Mouse (Mus musculus): ENCODE results near the gene Ngf. TPM values are rescaled to one million over a fixed set of nuclear protein-coding genes. Genes with fewer than 3 reads are reported as not detected.

Gene Ngf
- polyA plus RNA-seq, 1 experiment from 2014 or later, result 2.0 TPM

DNA sequence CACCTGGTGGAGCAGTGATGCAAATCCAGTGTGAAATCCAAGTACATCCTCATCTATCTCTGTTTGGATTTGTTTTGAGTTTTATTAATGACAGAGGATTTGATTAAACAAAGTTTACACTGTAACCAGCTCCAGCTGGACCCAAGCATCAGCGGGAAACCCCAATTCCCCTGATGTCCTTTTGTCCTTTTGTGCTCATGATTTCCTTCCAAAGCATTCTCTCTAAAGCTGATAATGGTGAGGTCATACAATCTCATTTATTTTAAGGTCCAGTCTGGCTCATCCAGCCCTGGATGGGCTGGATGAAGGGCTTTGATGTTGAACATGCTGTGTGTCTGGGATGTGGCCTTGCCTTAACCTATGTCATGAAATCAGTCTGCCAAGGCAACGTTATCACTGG is 30.3 kb downstream of the Ngf start:
- Histone ChIP-seq H3K27me3 (ENCODE audit: control insufficient read depth, insufficient read depth, low read length) (no peaks in the 10 kb centered on the region), H3K4me3 (ENCODE audit: low read depth, low read length) (no peak overlapping the region), H3K27ac (replicated peaks) (no peak overlapping the region), H3K4me2 (replicated peaks; ENCODE audit: low read depth) (no peak overlapping the region), H3K9ac (ENCODE audit: low read length) (no peak overlapping the region), H3K9me3 (ENCODE audit: control insufficient read depth, low read length) (no peaks in the 10 kb centered on the region), H3K4me1 (replicated peaks; ENCODE audit: control insufficient read depth, insufficient read depth) (no peaks in the 10 kb centered on the region), H3K36me3 (ENCODE audit: control insufficient read depth, insufficient read depth, low read length) (no peaks in the 10 kb centered on the region)
- no peak for DNase-seq (ENCODE audit: low spot score)
- WGBS, result 49% methylated on average over 2 of the region's 2 CpGs
- TF ChIP-seq EP300 (optimal IDR thresholded peaks at IDR 0.05) (no peak), CTCF (IDR thresholded peaks at IDR 0.05; ENCODE audit: low read depth) (no peak)
- ATAC-seq (ENCODE audit: low FRiP score, low TSS enrichment), result no peak

DNA sequence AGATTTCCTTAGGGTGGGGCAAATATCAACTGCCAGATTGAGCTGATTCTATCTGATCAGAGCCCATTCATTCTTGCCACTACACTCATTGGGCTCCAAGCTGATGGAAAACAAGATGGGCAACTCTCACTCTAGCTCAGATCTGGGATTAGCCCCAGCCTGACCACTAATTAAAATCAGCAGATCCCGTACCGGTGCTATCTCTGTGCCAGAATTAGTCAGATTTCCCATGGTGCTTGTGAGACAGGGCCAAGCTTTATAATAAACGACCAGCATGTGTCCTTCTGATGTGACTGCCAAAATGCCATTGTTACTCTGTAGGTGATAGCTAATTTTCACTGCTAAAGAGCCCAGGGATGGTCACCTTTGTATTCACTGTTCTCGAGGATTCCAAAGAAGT is 31.5 kb downstream of the Ngf start:
- DNase-seq (ENCODE audit: low spot score), result no peak
- ATAC-seq (ENCODE audit: low FRiP score, low TSS enrichment), result no peak
- TF ChIP-seq CTCF (IDR thresholded peaks at IDR 0.05; ENCODE audit: low read depth) (no peak), EP300 (optimal IDR thresholded peaks at IDR 0.05) (no peak)

DNA sequence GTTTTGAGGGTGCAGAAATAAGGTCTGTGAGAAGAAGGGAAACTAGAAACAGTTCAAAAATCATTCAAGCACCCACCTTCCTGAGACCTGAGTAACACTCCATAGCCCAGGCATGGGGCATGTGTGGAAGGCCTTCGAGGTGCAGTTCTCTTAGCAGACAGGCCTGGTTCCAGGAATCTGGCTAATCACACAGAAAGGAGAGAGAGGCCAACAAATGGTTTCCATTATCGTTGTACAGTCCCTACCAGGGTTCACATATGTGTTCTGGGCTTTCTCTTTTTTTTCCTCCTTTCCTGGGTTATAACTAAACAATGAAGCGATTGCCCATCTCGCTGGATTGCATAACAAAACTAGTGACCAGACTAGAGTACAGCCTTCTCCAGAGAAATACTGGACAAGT is 35.4 kb downstream of the Ngf start:
- WGBS, result 80% methylated on average over 4 of the region's 4 CpGs
- no peak overlapping the region for H3K4me3 ChIP-seq (ENCODE audit: low read depth, low read length)
- TF ChIP-seq EP300 (optimal IDR thresholded peaks at IDR 0.05) (no peak), CTCF (IDR thresholded peaks at IDR 0.05; ENCODE audit: low read depth) (no peak)
- H3K4me1 ChIP-seq (replicated peaks; ENCODE audit: control insufficient read depth, insufficient read depth), result no peaks in the 10 kb centered on the region
- no peak for DNase-seq (ENCODE audit: low spot score)
- no peak overlapping the region for H3K27ac ChIP-seq (replicated peaks)
- H3K9me3 ChIP-seq (ENCODE audit: control insufficient read depth, low read length), result no peaks in the 10 kb centered on the region
- ATAC-seq (ENCODE audit: low FRiP score, low TSS enrichment), result no peak
- no peak overlapping the region for H3K4me2 ChIP-seq (replicated peaks; ENCODE audit: low read depth)
- no peaks in the 10 kb centered on the region for H3K36me3 ChIP-seq (ENCODE audit: control insufficient read depth, insufficient read depth, low read length)
- H3K9ac ChIP-seq (ENCODE audit: low read length), result no peak overlapping the region
- no peaks in the 10 kb centered on the region for H3K27me3 ChIP-seq (ENCODE audit: control insufficient read depth, insufficient read depth, low read length)

More for the DNA sequence above, 31.5 kb downstream of the Ngf start:
- no peaks in the 10 kb centered on the region for H3K36me3 ChIP-seq (ENCODE audit: control insufficient read depth, insufficient read depth, low read length)
- 78% methylated on average over 4 of the region's 4 CpGs for WGBS
- H3K9ac ChIP-seq (ENCODE audit: low read length), result no peak overlapping the region
- H3K4me2 ChIP-seq (replicated peaks; ENCODE audit: low read depth), result no peak overlapping the region
- no peaks in the 10 kb centered on the region for H3K4me1 ChIP-seq (replicated peaks; ENCODE audit: control insufficient read depth, insufficient read depth)
- H3K9me3 ChIP-seq (ENCODE audit: control insufficient read depth, low read length), result no peaks in the 10 kb centered on the region
- H3K27ac ChIP-seq (replicated peaks), result no peak overlapping the region
- no peak overlapping the region for H3K4me3 ChIP-seq (ENCODE audit: low read depth, low read length)
- no peaks in the 10 kb centered on the region for H3K27me3 ChIP-seq (ENCODE audit: control insufficient read depth, insufficient read depth, low read length)

DNA sequence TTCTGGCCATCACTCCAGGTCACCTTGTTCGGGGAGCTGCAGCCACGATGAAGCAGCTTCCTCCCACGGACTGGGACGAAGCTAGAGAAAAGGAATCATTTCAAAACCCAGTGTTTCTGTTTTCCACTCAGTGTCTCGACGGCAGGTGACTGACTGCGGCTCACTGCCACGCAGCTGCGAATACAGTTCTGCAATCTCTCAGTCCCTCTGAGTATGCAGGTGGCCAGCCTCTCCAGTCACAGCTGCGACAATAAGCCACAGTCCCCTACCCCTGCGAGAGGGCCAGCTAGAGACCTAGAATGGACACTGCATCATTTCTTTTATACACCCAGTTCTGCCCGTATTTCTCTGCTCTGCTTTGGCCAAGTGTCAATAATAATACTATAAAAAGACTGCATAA is 36.3 kb downstream of the Ngf start:
- no peaks in the 10 kb centered on the region for H3K27me3 ChIP-seq (ENCODE audit: control insufficient read depth, insufficient read depth, low read length)
- no peaks in the 10 kb centered on the region for H3K36me3 ChIP-seq (ENCODE audit: control insufficient read depth, insufficient read depth, low read length)
- no peak for ATAC-seq (ENCODE audit: low FRiP score, low TSS enrichment)
- 69% methylated on average over 12 of the region's 12 CpGs for WGBS
- no peak overlapping the region for H3K9ac ChIP-seq (ENCODE audit: low read length)
- TF ChIP-seq CTCF (IDR thresholded peaks at IDR 0.05; ENCODE audit: low read depth) (no peak), EP300 (optimal IDR thresholded peaks at IDR 0.05) (no peak)
- no peak for DNase-seq (ENCODE audit: low spot score)
- no peaks in the 10 kb centered on the region for H3K9me3 ChIP-seq (ENCODE audit: control insufficient read depth, low read length)
- no peaks in the 10 kb centered on the region for H3K4me1 ChIP-seq (replicated peaks; ENCODE audit: control insufficient read depth, insufficient read depth)
- H3K4me3 ChIP-seq (ENCODE audit: low read depth, low read length), result no peak overlapping the region
- H3K27ac ChIP-seq (replicated peaks), result no peak overlapping the region
- no peak overlapping the region for H3K4me2 ChIP-seq (replicated peaks; ENCODE audit: low read depth)

DNA sequence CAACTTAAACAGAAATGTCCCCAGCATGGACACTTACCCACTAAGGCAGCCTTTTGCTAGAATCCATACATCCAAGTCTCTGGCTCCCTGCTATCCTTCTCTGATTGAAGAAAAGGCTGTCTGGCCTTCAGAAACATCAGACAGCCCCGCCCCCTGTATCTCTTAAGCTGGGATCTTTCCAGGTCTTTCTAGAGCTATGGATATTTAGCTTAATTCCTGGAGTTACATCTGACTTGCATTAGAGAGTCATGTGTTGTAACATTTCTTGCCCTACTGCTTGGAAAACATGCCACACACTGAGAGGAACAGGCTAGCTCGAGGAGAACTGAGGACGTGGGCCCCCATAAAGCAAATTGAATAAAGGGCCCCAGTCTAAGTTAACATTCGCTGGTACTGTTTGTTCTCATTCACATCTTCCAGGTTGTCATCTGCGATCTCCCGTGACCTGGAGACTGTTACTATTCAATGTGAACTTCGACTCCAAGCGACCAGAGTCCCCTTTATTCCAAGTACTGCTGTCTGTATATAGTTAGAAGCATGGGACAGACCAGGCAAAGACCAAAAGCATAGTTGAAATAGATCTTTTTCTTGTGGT is 38.0 kb downstream of the Ngf start:
- no peak for ATAC-seq (ENCODE audit: low FRiP score, low TSS enrichment)
- H3K27ac ChIP-seq (replicated peaks), result no peak overlapping the region
- H3K4me3 ChIP-seq (ENCODE audit: low read depth, low read length), result no peak overlapping the region
- no peaks in the 10 kb centered on the region for H3K9me3 ChIP-seq (ENCODE audit: control insufficient read depth, low read length)
- H3K36me3 ChIP-seq (ENCODE audit: control insufficient read depth, insufficient read depth, low read length), result no peaks in the 10 kb centered on the region
- H3K4me2 ChIP-seq (replicated peaks; ENCODE audit: low read depth), result no peak overlapping the region
- H3K9ac ChIP-seq (ENCODE audit: low read length), result no peak overlapping the region
- no peak for DNase-seq (ENCODE audit: low spot score)
- TF ChIP-seq CTCF (IDR thresholded peaks at IDR 0.05; ENCODE audit: low read depth) (no peak), EP300 (optimal IDR thresholded peaks at IDR 0.05) (no peak)
- 67% methylated on average over 8 of the region's 8 CpGs for WGBS
- H3K4me1 ChIP-seq (replicated peaks; ENCODE audit: control insufficient read depth, insufficient read depth), result no peaks in the 10 kb centered on the region
- H3K27me3 ChIP-seq (ENCODE audit: control insufficient read depth, insufficient read depth, low read length), result no peaks in the 10 kb centered on the region

DNA sequence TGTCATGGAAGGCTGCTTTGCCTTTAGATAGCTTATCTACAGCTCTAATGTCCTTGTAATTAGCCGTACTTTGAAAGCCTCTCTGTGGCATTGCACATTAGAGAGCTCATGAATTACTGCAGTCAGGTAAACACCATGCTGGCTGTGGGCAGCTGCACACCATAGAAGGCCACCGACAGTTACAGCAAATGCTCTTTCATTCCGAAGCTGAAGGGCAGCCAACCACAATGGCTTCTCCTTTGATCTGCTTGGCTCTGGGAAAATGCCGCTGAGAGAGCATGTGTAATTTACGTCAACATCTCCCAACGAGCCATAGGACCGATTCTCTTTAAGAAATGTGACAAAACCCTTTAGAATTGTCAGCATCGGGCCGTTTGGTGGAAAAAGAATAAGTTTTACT is 38.7 kb downstream of the Ngf start:
- no peak overlapping the region for H3K4me3 ChIP-seq (ENCODE audit: low read depth, low read length)
- H3K4me1 ChIP-seq (replicated peaks; ENCODE audit: control insufficient read depth, insufficient read depth), result no peaks in the 10 kb centered on the region
- no peaks in the 10 kb centered on the region for H3K27me3 ChIP-seq (ENCODE audit: control insufficient read depth, insufficient read depth, low read length)
- H3K9ac ChIP-seq (ENCODE audit: low read length), result no peak overlapping the region
- H3K36me3 ChIP-seq (ENCODE audit: control insufficient read depth, insufficient read depth, low read length), result no peaks in the 10 kb centered on the region
- WGBS, result 61% methylated on average over 9 of the region's 9 CpGs
- H3K9me3 ChIP-seq (ENCODE audit: control insufficient read depth, low read length), result no peaks in the 10 kb centered on the region
- no peak overlapping the region for H3K4me2 ChIP-seq (replicated peaks; ENCODE audit: low read depth)
- H3K27ac ChIP-seq (replicated peaks), result no peak overlapping the region
- ATAC-seq (ENCODE audit: low FRiP score, low TSS enrichment) (no peak), DNase-seq (ENCODE audit: low spot score) (no peak)
- TF ChIP-seq CTCF (IDR thresholded peaks at IDR 0.05; ENCODE audit: low read depth) (no peak), EP300 (optimal IDR thresholded peaks at IDR 0.05) (no peak)
